Mouse (Mus musculus): ENCODE measurements around the gene Dscaml1.

DNA sequence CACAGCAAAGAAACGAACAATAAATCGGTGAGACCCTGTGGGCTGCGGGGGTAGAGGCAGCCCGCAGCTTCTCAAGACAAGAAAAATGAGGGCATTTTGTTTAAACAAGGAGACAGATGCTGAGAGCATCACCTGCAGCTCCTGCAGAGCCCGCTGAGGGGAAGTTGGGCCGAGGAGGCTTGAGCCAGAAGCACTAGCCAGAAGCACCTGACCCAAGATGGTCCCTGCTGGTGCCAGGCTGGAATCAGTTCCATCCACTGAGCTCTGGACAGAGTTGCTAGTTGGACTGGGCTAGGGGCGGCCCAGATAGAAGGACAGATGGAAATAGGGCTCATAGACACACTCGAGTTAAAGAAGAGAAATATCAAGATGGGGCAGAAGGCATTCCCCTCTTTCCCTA is 340.7 kb downstream of the Dscaml1 start:
- no peak for TF ChIP-seq CTCF (IDR thresholded peaks at IDR 0.05; ENCODE audit: borderline replicate concordance, insufficient read depth, low read length)
- TF ChIP-seq POLR2A (IDR thresholded peaks at IDR 0.05; ENCODE audit: low read depth, low read length) = no peak
